Mouse (Mus musculus) MEL (cell line): ENCODE data around the gene Gpd2.

Experiments used
- CHD2 ChIP-seq: IDR thresholded peaks from 2 replicates; pipeline ENCODE4 v1.6.1; 2011; ENCODE audit warnings: low read length, improper control_type of control experiment
- CTCF ChIP-seq, 3 experiments: IDR thresholded peaks in 2 of 3; conservative IDR thresholded peaks in 1 of 3; 2 replicates each; pipeline ENCODE4 v1.5.1; 2011 to 2012; ENCODE audit warnings: low read length in 3 of 3, low read depth in 2 of 3, mild to moderate bottlenecking in 2 of 3, improper control_type of control experiment in 1 of 3, inconsistent platforms in 1 of 3, mixed read lengths in 1 of 3, moderate library complexity in 1 of 3; ENCODE audit not compliant: control insufficient read depth in 1 of 3, insufficient read depth in 1 of 3, poor library complexity in 1 of 3, severe bottlenecking in 1 of 3
- POLR2A ChIP-seq, 2 experiments: IDR thresholded peaks; 2 replicates each; pipeline ENCODE4 v1.6.1; 2011 to 2012; ENCODE audit warnings: low read length in 2 of 2, mild to moderate bottlenecking in 2 of 2, control low read depth in 1 of 2, improper control_type of control experiment in 1 of 2, low read depth in 1 of 2, moderate library complexity in 1 of 2; ENCODE audit not compliant: control insufficient read depth in 1 of 2, insufficient read depth in 1 of 2, poor library complexity in 1 of 2
- RAD21 ChIP-seq: IDR thresholded peaks from 2 replicates; pipeline ENCODE4 v1.6.1; 2011; ENCODE audit warnings: mild to moderate bottlenecking, low read depth, low read length, improper control_type of control experiment
- TCF12 ChIP-seq: IDR thresholded peaks from 2 replicates; pipeline ENCODE4 v1.6.1; 2014; ENCODE audit warnings: low read depth, mild to moderate bottlenecking, inconsistent platforms, low read length, improper control_type of control experiment, moderate library complexity
- USF2 ChIP-seq, 2 experiments: IDR thresholded peaks; 2 replicates each; pipeline ENCODE4 v1.6.1; 2011 to 2012; ENCODE audit warnings: improper control_type of control experiment in 2 of 2, low read length in 2 of 2, borderline replicate concordance in 1 of 2, inconsistent platforms in 1 of 2, low read depth in 1 of 2, mild to moderate bottlenecking in 1 of 2; ENCODE audit not compliant: insufficient read depth in 1 of 2

DNA sequence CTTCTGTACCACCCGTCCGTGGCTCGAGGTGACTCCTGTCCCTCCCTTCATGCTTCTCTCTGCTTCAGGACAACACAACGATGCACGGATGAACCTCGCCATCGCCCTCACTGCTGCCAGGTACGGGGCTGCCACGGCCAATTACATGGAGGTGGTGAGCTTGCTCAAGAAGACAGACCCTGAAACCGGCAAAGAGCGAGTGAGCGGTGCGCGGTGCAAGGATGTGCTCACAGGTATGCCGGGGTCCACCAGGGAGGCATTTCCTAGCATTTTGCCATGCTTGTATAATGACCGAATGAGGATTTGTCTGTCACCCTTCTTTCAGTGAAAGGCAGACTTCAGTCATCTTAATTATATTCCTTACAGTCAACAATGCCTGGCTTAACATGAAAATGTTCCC, 101.3 kb downstream of the Gpd2 start:
- TF ChIP-seq USF2 (IDR thresholded peaks at IDR 0.05; ENCODE audit: borderline replicate concordance in 1 of 2, insufficient read depth in 1 of 2, low read depth in 1 of 2, low read length in 2 of 2), result no peak
- TF ChIP-seq POLR2A (IDR thresholded peaks at IDR 0.05; ENCODE audit: control insufficient read depth in 1 of 2, insufficient read depth in 1 of 2, low read depth in 1 of 2, low read length in 2 of 2, poor library complexity in 1 of 2), result no peak
- TF ChIP-seq CTCF (IDR thresholded peaks at IDR 0.05 in 2 of 3, conservative IDR thresholded peaks at IDR 0.05 in 1 of 3; ENCODE audit: control insufficient read depth in 1 of 3, insufficient read depth in 1 of 3, low read depth in 2 of 3, low read length in 3 of 3, poor library complexity in 1 of 3, severe bottlenecking in 1 of 3), result no peak
- no peak for TF ChIP-seq TCF12
- TF ChIP-seq RAD21, result no peak
- no peak for TF ChIP-seq CHD2
